Mouse (Mus musculus): ENCODE results near the gene Qrsl1. TPM values are rescaled to one million over a fixed set of nuclear protein-coding genes. Genes with fewer than 3 reads are reported as not detected.

Qrsl1 gene
- polyA plus RNA-seq, 1 experiment from 2014 or later: 30.8 TPM

- Histone ChIP-seq H3K4me3 (ENCODE audit: low read length) (no peak overlapping the region), H3K36me3 (ENCODE audit: control insufficient read depth, insufficient read depth) (no peaks in the 10 kb centered on the region), H3K9ac (ENCODE audit: low read length) (no peak overlapping the region), H3K27me3 (ENCODE audit: control insufficient read depth, insufficient read depth, low read length) (no peaks in the 10 kb centered on the region), H3K4me1 (ENCODE audit: control insufficient read depth, insufficient read depth, low read length) (peaks cover 11% of the 10 kb centered on the region), H3K4me2 (ENCODE audit: low read depth, low read length) (no peak overlapping the region), H3K27ac (ENCODE audit: low read length) (no peak overlapping the region), H3K9me3 (replicated peaks; ENCODE audit: control insufficient read depth, low read length) (no peaks in the 10 kb centered on the region; the same call in 1 of the 2 replicates)
- ATAC-seq (replicated peaks; ENCODE audit: extremely low read depth, insufficient read depth, low FRiP score): no peak
- 79% methylated on average over 14 of the region's 14 CpGs for WGBS
Measured at GRCm38 (mm10) chr10:43826773-43827621, 74.5 kb downstream of the Qrsl1 start.

- H3K27me3 ChIP-seq (ENCODE audit: control insufficient read depth, insufficient read depth, low read length): no peaks in the 10 kb centered on the region
- no peak overlapping the region for H3K4me2 ChIP-seq (ENCODE audit: low read depth, low read length)
- no peaks in the 10 kb centered on the region; the same call in 1 of the 2 replicates for H3K9me3 ChIP-seq (replicated peaks; ENCODE audit: control insufficient read depth, low read length)
- H3K27ac ChIP-seq (ENCODE audit: low read length): no peak overlapping the region
- peaks cover 3% of the 10 kb centered on the region; the same call in 1 of the 2 replicates for H3K4me1 ChIP-seq (ENCODE audit: control insufficient read depth, insufficient read depth, low read length)
- ATAC-seq (replicated peaks; ENCODE audit: extremely low read depth, insufficient read depth, low FRiP score): no peak
- WGBS: 93% methylated on average over 6 of the region's 6 CpGs
- no peak overlapping the region for H3K4me3 ChIP-seq (ENCODE audit: low read length)
- H3K9ac ChIP-seq (ENCODE audit: low read length): no peak overlapping the region
- H3K36me3 ChIP-seq (ENCODE audit: control insufficient read depth, insufficient read depth): no peaks in the 10 kb centered on the region
Measured at GRCm38 (mm10) chr10:43825696-43826095, 75.8 kb downstream of the Qrsl1 start.

- Histone ChIP-seq H3K27me3 (ENCODE audit: control insufficient read depth, insufficient read depth, low read length) (no peaks in the 10 kb centered on the region), H3K9ac (ENCODE audit: low read length) (no peak overlapping the region), H3K4me1 (ENCODE audit: control insufficient read depth, insufficient read depth, low read length) (no peaks in the 10 kb centered on the region), H3K9me3 (replicated peaks; ENCODE audit: control insufficient read depth, low read length) (no peaks in the 10 kb centered on the region; the same call in 1 of the 2 replicates), H3K4me3 (ENCODE audit: low read length) (no peak overlapping the region), H3K27ac (ENCODE audit: low read length) (no peak overlapping the region), H3K36me3 (ENCODE audit: control insufficient read depth, insufficient read depth) (no peaks in the 10 kb centered on the region), H3K4me2 (ENCODE audit: low read depth, low read length) (no peak overlapping the region)
- no peak for ATAC-seq (replicated peaks; ENCODE audit: extremely low read depth, insufficient read depth, low FRiP score)
- WGBS: 81% methylated on average over 3 of the region's 3 CpGs
Measured at GRCm38 (mm10) chr10:43824713-43825112, 76.8 kb downstream of the Qrsl1 start.

Other genes with a start within 250 kb of the Qrsl1 start
- 38.0 and 39.2 TPM in 2 replicates for gene Rtn4ip1, start 62 bp upstream of the Qrsl1 start, polyA plus RNA-seq (2015; fragmentation: Nextera tagmentation; extraction: Ambion mirVana)
- 0.22 and 0.42 TPM in 2 replicates for gene Crybg1, start 247.1 kb upstream of the Qrsl1 start, polyA plus RNA-seq (2015; fragmentation: Nextera tagmentation; extraction: Ambion mirVana)